Mouse (Mus musculus) T-helper 1 cell (primary cell): ENCODE measurements around the gene Atp6v0a4.

ENCODE experiments used
- in situ Hi-C: fragments of 300-600 bp; cut with MboI, MseI; formaldehyde crosslinking; loops from one replicate; pipeline ENCODE4 v1.15.1; 2025; ENCODE audit warnings: high pct_unique_total_duplicates

Gene Atp6v0a4

GRCm38 (mm10) chr6:38012829-38013228, 111.6 kb downstream of the Atp6v0a4 start:
- in situ Hi-C loops: no loop called here

DNA sequence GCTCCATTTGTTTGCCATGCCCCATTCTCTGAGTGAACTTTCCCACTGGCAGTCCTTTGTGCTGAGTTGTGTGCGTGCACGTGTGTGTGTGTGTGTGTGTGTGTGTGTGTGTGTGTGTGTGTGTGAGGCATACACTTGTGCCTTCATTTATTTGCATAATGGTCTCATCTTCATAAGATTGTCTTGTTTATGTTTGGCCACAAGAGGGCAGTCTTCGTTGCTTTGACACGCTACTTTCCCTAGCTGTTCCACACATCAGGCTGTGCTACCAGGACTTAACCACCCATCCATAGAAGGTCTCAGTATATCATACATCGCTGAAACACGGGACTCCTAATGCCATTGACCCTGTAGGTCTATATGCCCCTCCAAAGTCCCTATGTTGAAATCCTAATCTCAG, 116.9 kb downstream of the Atp6v0a4 start:
- in situ Hi-C loops: no loop called here
